Mouse (Mus musculus): ENCODE measurements around the gene Arhgef19. TPM values are rescaled to one million over a fixed set of nuclear protein-coding genes. Genes with fewer than 3 reads are reported as not detected.

Gene Arhgef19
- 10 to 100 TPM; 15.1 to 21.6 TPM for total RNA-seq (2021)

GRCm38 (mm10) chr4:141239388-141240125, at the start of gene Arhgef19:
Arhgef19 (plus strand) TSS chr4:141239499.
- DNase-seq (ENCODE audit: extremely low spot score in 1 of 2, low spot score in 1 of 2), result peak in 1 of 2 experiments; percentile 30

- no peak for DNase-seq (ENCODE audit: extremely low spot score in 1 of 2, low spot score in 1 of 2)
Measured at GRCm38 (mm10) chr4:141191294-141191693, 48.0 kb upstream of the Arhgef19 start.

- no peak for DNase-seq (ENCODE audit: extremely low spot score in 1 of 2, low spot score in 1 of 2)
Measured at GRCm38 (mm10) chr4:141194553-141194952, 44.7 kb upstream of the Arhgef19 start.

GRCm38 (mm10) chr4:141196981-141197685, 42.2 kb upstream of the Arhgef19 start:
- no peak for DNase-seq (ENCODE audit: extremely low spot score in 1 of 2, low spot score in 1 of 2)

- no peak for DNase-seq (ENCODE audit: extremely low spot score in 1 of 2, low spot score in 1 of 2)
Measured at GRCm38 (mm10) chr4:141197686-141198035, 41.6 kb upstream of the Arhgef19 start.

GRCm38 (mm10) chr4:141200906-141201305, 38.4 kb upstream of the Arhgef19 start:
- no peak for DNase-seq (ENCODE audit: extremely low spot score in 1 of 2, low spot score in 1 of 2)

- DNase-seq (ENCODE audit: extremely low spot score in 1 of 2, low spot score in 1 of 2), result no peak
Measured at GRCm38 (mm10) chr4:141202192-141202591, 37.1 kb upstream of the Arhgef19 start.

GRCm38 (mm10) chr4:141204580-141205061, 34.7 kb upstream of the Arhgef19 start:
- peak; percentile 34 to 59 for DNase-seq (ENCODE audit: extremely low spot score in 1 of 2, low spot score in 1 of 2)

GRCm38 (mm10) chr4:141207081-141207480, 32.2 kb upstream of the Arhgef19 start:
- DNase-seq (ENCODE audit: extremely low spot score in 1 of 2, low spot score in 1 of 2), result no peak

GRCm38 (mm10) chr4:141210524-141211219, 28.6 kb upstream of the Arhgef19 start:
- no peak for DNase-seq (ENCODE audit: extremely low spot score in 1 of 2, low spot score in 1 of 2)

GRCm38 (mm10) chr4:141211646-141212045, 27.7 kb upstream of the Arhgef19 start:
- DNase-seq (ENCODE audit: extremely low spot score in 1 of 2, low spot score in 1 of 2), result no peak

GRCm38 (mm10) chr4:141212892-141213291, 26.4 kb upstream of the Arhgef19 start:
- DNase-seq (ENCODE audit: extremely low spot score in 1 of 2, low spot score in 1 of 2), result no peak

- DNase-seq (ENCODE audit: extremely low spot score in 1 of 2, low spot score in 1 of 2), result no peak
Measured at GRCm38 (mm10) chr4:141213342-141213741, 26.0 kb upstream of the Arhgef19 start.

GRCm38 (mm10) chr4:141213770-141214336, 25.4 kb upstream of the Arhgef19 start, which contains the start of gene Rsg1:
Rsg1 (plus strand) TSS chr4:141213956.
- DNase-seq (ENCODE audit: extremely low spot score in 1 of 2, low spot score in 1 of 2), result peak; percentile 86 to 95

GRCm38 (mm10) chr4:141214337-141214851, 24.9 kb upstream of the Arhgef19 start:
- no peak for DNase-seq (ENCODE audit: extremely low spot score in 1 of 2, low spot score in 1 of 2)

- no peak for DNase-seq (ENCODE audit: extremely low spot score in 1 of 2, low spot score in 1 of 2)
Measured at GRCm38 (mm10) chr4:141219583-141220213, 19.6 kb upstream of the Arhgef19 start.

GRCm38 (mm10) chr4:141221848-141222247, 17.5 kb upstream of the Arhgef19 start:
- DNase-seq (ENCODE audit: extremely low spot score in 1 of 2, low spot score in 1 of 2), result no peak

- DNase-seq (ENCODE audit: extremely low spot score in 1 of 2, low spot score in 1 of 2), result no peak
Measured at GRCm38 (mm10) chr4:141222752-141223151, 16.5 kb upstream of the Arhgef19 start.

- DNase-seq (ENCODE audit: extremely low spot score in 1 of 2, low spot score in 1 of 2), result no peak
Measured at GRCm38 (mm10) chr4:141228687-141229086, 10.6 kb upstream of the Arhgef19 start.

GRCm38 (mm10) chr4:141233196-141233595, 6.1 kb upstream of the Arhgef19 start:
- DNase-seq (ENCODE audit: extremely low spot score in 1 of 2, low spot score in 1 of 2), result no peak

Data from layer of hippocampus, postnatal 25 days (tissue).